Mouse (Mus musculus) ES-E14 (cell line): Measurements from ENCODE around the gene Kdm6b. TPM values are rescaled to one million over a fixed set of nuclear protein-coding genes. Genes with fewer than 3 reads are reported as not detected.

Experiments
- DNase-seq: peaks from one replicate; pipeline ENCODE4 v3.0.0-alpha.2; 2013; ENCODE audit warnings: low read depth, low spot score
- H3K27ac ChIP-seq: 2 replicates; pipeline ENCODE4 v1.5.1; 2012; ENCODE audit warnings: low read depth, mild to moderate bottlenecking, low read length, moderate library complexity, mixed read lengths; ENCODE audit not compliant: poor library complexity, insufficient read depth, severe bottlenecking
- H3K36me3 ChIP-seq: 2 replicates; pipeline ENCODE4 v1.6.1; 2012; ENCODE audit warnings: mild to moderate bottlenecking, low read length, moderate library complexity, mixed read lengths; ENCODE audit not compliant: control insufficient read depth, poor library complexity, insufficient read depth, severe bottlenecking
- H3K4me1 ChIP-seq, 2 experiments: fragments of 150-350 bp in 1 of 2; sonication (generic) in 1 of 2; 2 replicates each; pipeline ENCODE4 v1.6.1; 2012; ENCODE audit warnings: low read length in 2 of 2, mild to moderate bottlenecking in 1 of 2, mixed read lengths in 1 of 2; ENCODE audit not compliant: control insufficient read depth in 2 of 2, insufficient read depth in 2 of 2, poor library complexity in 1 of 2
- H3K4me3 ChIP-seq, 2 experiments: fragments of 150-350 bp in 1 of 2; sonication (generic) in 1 of 2; 2 replicates each; pipeline ENCODE4 v1.5.1; 2012; ENCODE audit warnings: low read length in 2 of 2, low read depth in 1 of 2, mild to moderate bottlenecking in 1 of 2, mixed read lengths in 1 of 2; ENCODE audit not compliant: insufficient read depth in 1 of 2, poor library complexity in 1 of 2, severe bottlenecking in 1 of 2
- H3K9ac ChIP-seq: 2 replicates; pipeline ENCODE4 v1.6.1; 2012; ENCODE audit warnings: low read depth, mild to moderate bottlenecking, low read length, mixed read lengths; ENCODE audit not compliant: poor library complexity, insufficient read depth, severe bottlenecking
- H3K9me3 ChIP-seq: fragments of 150-350 bp; sonication (generic); 2 replicates; pipeline ENCODE4 v1.6.1; 2012; ENCODE audit warnings: low read depth, mild to moderate bottlenecking, low read length; ENCODE audit not compliant: control insufficient read depth, insufficient read depth
- CHD2 ChIP-seq: IDR thresholded peaks from 2 replicates; pipeline ENCODE4 v1.6.1; 2014; ENCODE audit warnings: mild to moderate bottlenecking, low read depth, low read length, inconsistent platforms
- HCFC1 ChIP-seq: IDR thresholded peaks from 2 replicates; pipeline ENCODE4 v1.6.1; 2012; ENCODE audit warnings: low read length, inconsistent platforms, borderline replicate concordance; ENCODE audit not compliant: insufficient read depth
- MAFK ChIP-seq: IDR thresholded peaks from 2 replicates; pipeline ENCODE4 v1.6.1; 2014; ENCODE audit warnings: mild to moderate bottlenecking, low read depth, low read length, inconsistent platforms; ENCODE audit not compliant: insufficient read depth
- ZC3H11A ChIP-seq: IDR thresholded peaks from 2 replicates; pipeline ENCODE4 v1.6.1; 2012; ENCODE audit warnings: low read depth, mild to moderate bottlenecking, inconsistent platforms, low read length, borderline replicate concordance
- ZNF384 ChIP-seq: IDR thresholded peaks from 2 replicates; pipeline ENCODE4 v1.6.1; 2012; ENCODE audit warnings: low read depth, low read length, inconsistent platforms
- in situ Hi-C, 2 experiments: fragments of 600-800 bp; cut with MboI; formaldehyde crosslinking; loops; one replicate each; pipeline ENCODE4 v1.15.1; 2025; ENCODE audit warnings: low sequenced_read_pairs in 2 of 2, inconsistent platforms in 1 of 2; ENCODE audit not compliant: unreplicated experiment in 2 of 2
- total RNA-seq: library from RNA; depleted of rRNA; stranded (reverse); fragments of 300-350 nt; gene quantifications from 2 replicates; pipeline ENCODE4 v1.2.3, GENCODE M21; 2012

Kdm6b gene
- total RNA-seq, 1 experiment: 9.4 TPM

DNA sequence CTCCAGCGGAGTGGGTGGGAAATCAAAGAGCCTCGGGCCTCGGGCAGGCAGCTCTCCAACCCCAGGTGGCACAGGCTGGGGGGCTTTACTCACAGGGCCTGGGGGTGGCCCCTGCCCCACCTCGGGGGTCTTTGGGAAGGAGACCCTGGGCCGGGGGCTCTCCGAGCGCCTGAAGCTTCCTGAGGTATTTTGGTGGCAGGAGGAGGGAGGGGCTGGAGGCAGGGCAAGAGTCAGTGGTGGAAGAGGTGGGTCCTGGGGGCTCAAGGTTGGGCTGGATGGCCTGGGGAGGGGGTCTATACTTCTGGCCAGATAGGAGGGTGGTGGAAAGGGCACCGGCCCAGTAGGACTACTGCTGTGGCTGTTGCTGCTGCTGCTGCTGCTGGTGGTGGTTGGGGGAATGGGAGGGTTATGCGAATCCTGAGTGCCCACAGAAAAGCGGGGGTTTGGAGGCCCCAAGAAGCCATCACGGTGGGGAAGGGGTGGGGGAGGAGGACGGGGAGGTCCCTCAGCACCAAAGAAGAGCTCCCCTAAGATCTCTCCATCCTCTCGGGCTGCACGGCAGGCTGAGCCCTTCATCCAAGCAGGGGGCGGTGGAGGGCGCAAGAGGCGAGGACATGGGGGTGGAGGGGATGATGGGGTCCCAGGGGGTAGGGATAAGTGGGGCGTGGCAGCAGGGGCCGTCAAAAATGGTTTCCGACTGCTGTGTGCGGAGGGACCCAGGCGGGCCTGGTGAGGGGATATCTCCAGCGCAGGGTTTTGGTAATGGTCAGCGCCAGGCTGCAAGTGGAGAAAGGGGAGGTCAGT lies 7.9 kb downstream of the Kdm6b start:
- in situ Hi-C loops: no loop called here
- H3K9ac ChIP-seq: no peak overlapping the region; the same call in 1 of the 2 replicates
- no peak for DNase-seq
- H3K4me3 ChIP-seq: no peak overlapping the region
- TF ChIP-seq HCFC1 (no peak), CHD2 (no peak), ZNF384 (no peak), ZC3H11A (no peak), MAFK (no peak)
- H3K36me3 ChIP-seq: peaks cover 48% of the 10 kb centered on the region
- H3K4me1 ChIP-seq: peaks cover 0 to 27% of the 10 kb centered on the region in 2 experiments; a peak in 2 of 4 replicates
- H3K27ac ChIP-seq: no peak overlapping the region
- no peaks in the 10 kb centered on the region for H3K9me3 ChIP-seq

DNA sequence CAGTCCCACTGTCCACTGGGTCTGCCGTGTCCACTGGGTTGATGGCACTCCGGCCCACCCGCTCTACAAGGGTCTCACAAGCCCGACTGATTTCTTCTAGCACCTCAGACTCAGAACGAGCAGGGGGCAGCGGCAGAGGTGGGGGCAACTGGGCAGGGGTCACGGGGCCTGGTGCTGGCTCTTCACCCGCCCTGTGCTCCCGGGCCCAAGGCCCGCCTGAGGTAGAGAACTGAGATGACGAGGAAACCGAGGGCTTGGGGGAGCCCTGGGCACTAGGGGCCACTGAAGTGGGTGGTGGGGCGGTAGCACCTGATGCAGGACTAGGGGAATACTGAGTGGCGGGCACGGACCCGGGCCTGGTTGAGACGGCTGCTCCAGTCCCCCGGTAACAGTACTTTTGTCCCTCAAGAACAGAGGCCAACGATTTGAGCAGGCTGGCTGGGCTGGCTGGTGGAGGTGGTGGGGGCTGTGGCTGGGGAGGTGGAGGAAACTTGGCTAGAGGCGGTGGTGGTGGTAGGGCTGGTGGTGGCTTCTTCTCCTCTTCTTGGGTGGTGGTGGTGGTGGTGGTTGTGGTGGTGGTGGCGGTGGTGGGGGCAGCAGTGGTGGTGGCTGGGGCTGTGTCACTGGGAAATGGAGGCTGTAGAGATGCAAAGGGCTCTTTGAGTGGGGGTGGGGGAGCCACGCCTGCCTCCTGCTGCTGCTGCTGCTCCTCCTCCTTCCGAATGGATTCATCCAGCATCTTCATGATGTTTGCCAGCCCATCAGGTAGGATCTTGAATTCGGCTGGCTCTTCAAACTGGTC lies 8.7 kb downstream of the Kdm6b start:
- Histone ChIP-seq H3K9ac (peak overlapping the region; percentile 34), H3K4me1 (peaks cover 0 to 27% of the 10 kb centered on the region in 2 experiments; a peak in 2 of 4 replicates), H3K4me3 (peak overlapping the region; percentile 36 to 38; a peak in 3 of 4 replicates), H3K9me3 (no peaks in the 10 kb centered on the region), H3K27ac (no peak overlapping the region), H3K36me3 (peaks cover 54% of the 10 kb centered on the region)
- no peak for DNase-seq
- in situ Hi-C loops: no loop called here
- TF ChIP-seq MAFK: no peak
- TF ChIP-seq CHD2: no peak
- TF ChIP-seq ZNF384: no peak
- TF ChIP-seq HCFC1: no peak
- TF ChIP-seq ZC3H11A: no peak

- H3K4me3 ChIP-seq: peak overlapping the region; percentile 36 to 38; a peak in 3 of 4 replicates
- TF ChIP-seq HCFC1: no peak
- TF ChIP-seq CHD2: no peak
- no peak for TF ChIP-seq ZC3H11A
- TF ChIP-seq ZNF384: no peak
- no peak overlapping the region for H3K27ac ChIP-seq
- peak overlapping the region; percentile 34 for H3K9ac ChIP-seq
- in situ Hi-C loops: no loop called here
- no peak for DNase-seq
- H3K9me3 ChIP-seq: no peaks in the 10 kb centered on the region
- H3K36me3 ChIP-seq: peaks cover 54% of the 10 kb centered on the region
- peaks cover 0 to 27% of the 10 kb centered on the region in 2 experiments; a peak in 2 of 4 replicates for H3K4me1 ChIP-seq
Observed at GRCm38 (mm10) chr11:69403691-69404594, 9.5 kb downstream of the Kdm6b start.

- Histone ChIP-seq H3K27ac (no peak overlapping the region), H3K4me3 (no peak overlapping the region), H3K9me3 (no peaks in the 10 kb centered on the region), H3K4me1 (peaks cover 0 to 22% of the 10 kb centered on the region in 2 experiments; a peak in 2 of 4 replicates), H3K36me3 (peaks cover 44% of the 10 kb centered on the region), H3K9ac (0 out of 2 replicates have a peak overlapping the region, but pooled peaks have one; percentile 59)
- TF ChIP-seq ZC3H11A (no peak), ZNF384 (no peak), MAFK (no peak), CHD2 (no peak), HCFC1 (no peak)
- DNase-seq: no peak
- in situ Hi-C loops: no loop called here
Observed at GRCm38 (mm10) chr11:69401987-69402386, 11.5 kb downstream of the Kdm6b start.
